Mouse (Mus musculus) C3H10T1/2 (cell line): ENCODE data around the gene Olfr156. TPM values are rescaled to one million over a fixed set of nuclear protein-coding genes. Genes with fewer than 3 reads are reported as not detected.

Experiments used
- polyA plus RNA-seq, 2 experiments: library from polyadenylated mRNA; unstranded; fragments of >200 nt; fragmentation: generic; extraction: Trizol; gene quantifications; one replicate each; pipeline ENCODE4 v1.2.1; 2012; ENCODE audit warnings: missing spikeins in 2 of 2

The Olfr156 gene
- polyA plus RNA-seq: not detected

DNA sequence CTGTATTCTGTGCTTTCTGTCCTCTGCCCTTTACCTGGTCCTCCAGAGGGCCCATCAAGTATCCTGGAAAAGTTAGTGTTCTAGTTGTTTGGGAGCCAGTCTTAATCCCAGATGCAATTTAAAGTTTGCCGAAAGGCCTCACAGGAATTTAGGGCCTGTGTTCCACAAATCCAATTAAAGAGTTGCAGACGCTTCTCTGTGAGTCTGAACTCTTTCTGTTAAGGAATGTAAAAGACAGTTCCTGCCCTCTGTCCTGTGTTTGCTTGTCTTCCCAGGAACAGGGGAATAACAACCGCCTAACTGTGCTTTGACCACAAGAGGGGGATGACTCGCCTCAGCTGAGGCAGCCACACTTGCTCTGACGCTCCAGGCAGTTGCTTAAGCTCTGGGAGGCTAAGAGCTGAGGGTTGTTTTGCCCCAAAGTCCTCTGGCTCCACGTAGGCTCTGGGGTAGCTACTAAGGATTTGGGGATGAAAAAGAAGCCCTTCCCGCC lies at the start of gene Olfr156:
Gene Olfr156, minus strand, starts transcription at position 51 of the 493 bp plus-strand sequence.

DNA sequence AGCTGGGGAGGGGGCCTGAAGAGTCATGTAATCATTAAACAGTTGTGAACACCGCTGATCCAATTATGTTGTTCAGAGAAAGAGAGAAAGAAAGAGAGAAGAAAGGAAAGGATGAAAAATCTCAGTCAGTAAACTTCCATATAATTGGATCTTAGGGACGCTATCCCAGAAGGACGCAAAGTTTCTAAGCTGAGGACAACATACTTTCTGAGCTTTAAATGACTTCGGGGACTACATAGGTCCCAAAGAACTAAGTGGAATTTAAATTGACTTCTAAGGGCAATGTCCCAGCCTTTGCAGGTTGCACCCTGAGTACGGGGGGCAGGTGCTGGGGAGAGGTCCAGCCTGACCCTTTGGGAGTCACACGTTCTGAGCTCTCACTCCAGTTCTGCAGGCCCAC lies 27.6 kb upstream of the Olfr156 start, which contains the start of gene Olfr155:
Gene Olfr155, plus strand, starts transcription at position 301 of the 400 bp plus-strand sequence.

DNA sequence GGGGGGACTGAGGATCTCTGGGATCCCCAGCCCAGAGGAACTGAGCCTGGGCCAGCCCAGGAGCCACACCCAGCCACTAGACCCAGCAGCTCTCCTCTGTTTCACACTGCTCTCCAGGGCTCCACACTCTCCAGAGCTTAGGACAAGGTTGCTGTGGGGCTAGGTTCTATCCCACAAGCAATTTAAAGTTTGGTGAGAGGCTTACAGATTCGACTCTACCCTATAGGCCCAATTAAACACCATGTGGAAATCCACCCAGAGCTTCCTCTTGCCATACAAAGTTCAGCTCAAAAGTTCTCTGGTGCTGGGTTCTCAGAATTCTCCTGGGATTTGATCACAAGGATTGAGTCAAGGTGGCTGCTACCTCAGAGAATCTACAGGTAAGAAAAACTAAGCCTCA lies 16.4 kb upstream of the Olfr156 start, which contains the start of gene Olfr157:
Gene Olfr157, minus strand, starts transcription at position 101 of the 400 bp plus-strand sequence.

DNA sequence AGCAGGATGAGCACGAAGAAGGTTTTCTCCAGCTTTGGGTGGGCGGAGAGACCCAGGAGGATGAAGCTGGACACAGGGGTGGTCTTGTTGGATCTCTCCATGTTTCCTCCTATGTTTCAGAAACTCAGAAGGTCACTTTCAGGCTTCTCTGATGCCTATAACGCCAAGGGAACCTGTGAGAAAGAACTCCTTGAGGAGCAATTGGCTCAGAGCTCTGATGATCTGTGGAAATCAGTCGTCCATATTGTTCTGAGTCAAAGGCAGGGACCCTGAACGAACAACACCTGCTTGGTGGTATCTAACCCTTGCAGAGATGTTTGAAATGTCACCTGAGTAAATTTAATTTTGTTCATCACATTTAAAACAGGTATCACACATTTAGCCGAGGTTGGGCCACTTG lies 52.8 kb downstream of the Olfr156 start, which contains the start of gene Olfr159:
Gene Olfr159, minus strand, starts transcription at position 101 of the 400 bp plus-strand sequence.

Other genes with a start within 250 kb of the Olfr156 start
- 10 to 100 TPM in 1 of 2 experiments, 1 to 10 TPM in 1; 8.5 to 22.7 TPM for gene Rgp1, start 245.2 kb downstream of the Olfr156 start, polyA plus RNA-seq
- gene Gba2, start 245.0 kb downstream of the Olfr156 start, polyA plus RNA-seq: 10 to 100 TPM in 1 of 2 experiments, 1 to 10 TPM in 1; 2.0 to 10.2 TPM
- gene Msmp, start 239.4 kb downstream of the Olfr156 start, polyA plus RNA-seq: under 1 TPM in 1 of 2 experiments, not detected in 1; 0.09 TPM
- gene Npr2, start 192.0 kb downstream of the Olfr156 start, polyA plus RNA-seq: 10 to 100 TPM in 1 of 2 experiments, 1 to 10 TPM in 1; 5.4 to 63.4 TPM
- gene Spag8, start 170.3 kb downstream of the Olfr156 start, polyA plus RNA-seq: under 1 TPM; 0.02 to 0.26 TPM
- 100 to 1,000 TPM in 1 of 2 experiments, 10 to 100 TPM in 1; 99.0 to 148 TPM for gene Hint2, start 167.4 kb downstream of the Olfr156 start, polyA plus RNA-seq
- gene Tmem8b, start 154.9 kb downstream of the Olfr156 start, polyA plus RNA-seq: 1 to 10 TPM in 1 of 2 experiments, under 1 TPM in 1; 0.16 to 3.7 TPM
- 1 to 10 TPM; 3.9 to 6.0 TPM for gene Fam221b, start 154.8 kb downstream of the Olfr156 start, polyA plus RNA-seq
- under 1 TPM in 1 of 2 experiments, not detected in 1; 0.01 TPM for gene Olfr70, start 123.1 kb downstream of the Olfr156 start, polyA plus RNA-seq
- gene Olfr71, start 113.6 kb downstream of the Olfr156 start, polyA plus RNA-seq: not detected
- gene Hrct1, start 96.7 kb downstream of the Olfr156 start, polyA plus RNA-seq: 1 to 10 TPM; 2.0 to 2.5 TPM
- gene Spaar, start 93.9 kb downstream of the Olfr156 start, polyA plus RNA-seq: under 1 TPM; 0.01 to 0.02 TPM
- not detected for gene Olfr159, start 52.9 kb downstream of the Olfr156 start, polyA plus RNA-seq
- not detected for gene Olfr157, start 16.3 kb upstream of the Olfr156 start, polyA plus RNA-seq
- not detected for gene Olfr155, start 27.7 kb upstream of the Olfr156 start, polyA plus RNA-seq
- gene Reck, start 51.6 kb upstream of the Olfr156 start, polyA plus RNA-seq: 1 to 10 TPM in 1 of 2 experiments, under 1 TPM in 1; 0.06 to 6.3 TPM
- gene Glipr2, start 133.5 kb upstream of the Olfr156 start, polyA plus RNA-seq: 10 to 100 TPM; 45.6 to 68.0 TPM
- under 1 TPM in 1 of 2 experiments, not detected in 1; 0.09 TPM for gene Ccin, start 159.6 kb upstream of the Olfr156 start, polyA plus RNA-seq
- gene Clta, start 180.6 kb upstream of the Olfr156 start, polyA plus RNA-seq: 100 to 1,000 TPM; 487 to 576 TPM